Mouse (Mus musculus): Measurements from ENCODE around the gene Ucma. TPM values are rescaled to one million over a fixed set of nuclear protein-coding genes. Genes with fewer than 3 reads are reported as not detected.

Ucma gene
- polyA plus RNA-seq, 1 experiment from 2014 or later, result not detected

DNA sequence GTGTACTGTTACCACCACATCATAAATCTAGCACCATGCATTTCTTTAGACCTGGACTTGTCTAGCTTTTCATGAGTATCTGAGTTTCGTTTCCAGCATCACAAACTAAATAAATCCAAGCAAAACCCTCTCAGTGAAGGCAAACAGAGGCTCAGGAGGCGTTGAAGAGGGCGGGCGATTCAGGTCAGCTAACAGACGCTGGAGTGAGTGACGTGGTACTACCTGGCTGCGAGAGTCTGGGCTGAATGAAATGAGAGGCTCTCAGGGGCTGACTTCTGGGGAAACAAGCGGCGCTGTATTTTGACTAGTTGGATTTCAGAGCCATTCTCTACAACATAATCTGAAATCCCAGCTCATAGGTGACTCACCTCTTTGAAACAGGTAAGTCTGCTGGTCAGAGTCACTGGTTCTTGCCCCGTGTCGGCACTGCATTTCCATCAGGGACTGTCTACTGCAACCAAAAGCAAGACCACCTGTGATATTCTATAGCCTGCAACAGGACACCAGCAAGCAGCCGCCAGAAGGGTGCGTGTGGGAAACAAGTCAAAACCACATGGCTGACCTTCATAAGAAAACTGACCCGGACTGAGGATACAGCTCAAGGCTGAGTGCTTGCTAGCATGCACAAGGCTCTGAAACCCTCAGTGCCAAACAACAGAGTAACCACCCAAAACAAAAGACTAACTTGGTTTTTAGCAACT, 47.9 kb downstream of the Ucma start:
- no peak overlapping the region for H3K9ac ChIP-seq (ENCODE audit: low read depth, low read length)
- no peaks in the 10 kb centered on the region for H3K9me3 ChIP-seq (replicated peaks; ENCODE audit: low read length)
- H3K4me3 ChIP-seq (replicated peaks; ENCODE audit: low read depth, low read length), result no peak overlapping the region
- no peaks in the 10 kb centered on the region for H3K4me1 ChIP-seq (replicated peaks; ENCODE audit: insufficient read depth, low read length)
- 71% methylated on average over 14 of the region's 14 CpGs for WGBS
- TF ChIP-seq CTCF (IDR thresholded peaks at IDR 0.05; ENCODE audit: low read depth), result no peak
- no peaks in the 10 kb centered on the region for H3K36me3 ChIP-seq (ENCODE audit: insufficient read depth, low read length)
- no peaks in the 10 kb centered on the region for H3K27me3 ChIP-seq (ENCODE audit: insufficient read depth, low read length)
- no peak overlapping the region for H3K4me2 ChIP-seq (ENCODE audit: low read length)
- no peak overlapping the region for H3K27ac ChIP-seq
- ATAC-seq (replicated peaks; ENCODE audit: low FRiP score, low read depth), result no peak
- DNase-seq (ENCODE audit: low spot score), result no peak

DNA sequence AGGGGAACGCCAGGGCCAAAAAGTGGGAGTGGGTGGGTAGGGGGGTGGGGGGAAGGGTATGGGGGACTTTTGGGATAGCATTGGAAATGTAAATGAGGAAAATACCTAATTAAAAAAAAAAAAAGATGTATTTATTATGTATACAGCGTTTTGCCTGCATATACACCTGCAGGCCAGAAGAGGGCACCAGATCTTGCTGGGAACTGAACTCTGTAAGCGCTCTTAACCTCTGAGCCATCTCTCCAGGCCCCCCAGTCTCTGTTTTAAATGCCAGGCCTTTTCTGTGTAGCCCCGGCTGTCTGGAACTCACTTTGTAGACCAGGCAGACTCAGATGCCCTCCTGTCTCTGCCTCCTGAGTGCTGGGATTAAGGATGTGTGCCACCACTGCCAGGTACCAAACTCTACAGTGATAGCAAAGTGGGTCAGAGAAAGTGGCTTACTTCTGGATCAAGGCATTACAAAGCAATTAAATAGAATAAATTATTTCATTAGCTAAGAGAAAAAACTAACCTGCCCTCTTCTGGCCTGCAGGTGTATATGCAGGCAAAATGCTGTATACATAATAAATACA, 49.3 kb downstream of the Ucma start:
- Histone ChIP-seq H3K9ac (ENCODE audit: low read depth, low read length) (no peak overlapping the region), H3K9me3 (replicated peaks; ENCODE audit: low read length) (no peaks in the 10 kb centered on the region), H3K4me2 (ENCODE audit: low read length) (no peak overlapping the region), H3K4me3 (replicated peaks; ENCODE audit: low read depth, low read length) (no peak overlapping the region), H3K27ac (no peak overlapping the region), H3K27me3 (ENCODE audit: insufficient read depth, low read length) (no peaks in the 10 kb centered on the region), H3K4me1 (replicated peaks; ENCODE audit: insufficient read depth, low read length) (no peaks in the 10 kb centered on the region), H3K36me3 (ENCODE audit: insufficient read depth, low read length) (no peaks in the 10 kb centered on the region)
- ATAC-seq (replicated peaks; ENCODE audit: low FRiP score, low read depth) (no peak), DNase-seq (ENCODE audit: low spot score) (no peak)
- peak; percentile 25 for TF ChIP-seq CTCF (IDR thresholded peaks at IDR 0.05; ENCODE audit: low read depth)
- WGBS, result 58% methylated on average over 3 of the region's 4 CpGs

DNA sequence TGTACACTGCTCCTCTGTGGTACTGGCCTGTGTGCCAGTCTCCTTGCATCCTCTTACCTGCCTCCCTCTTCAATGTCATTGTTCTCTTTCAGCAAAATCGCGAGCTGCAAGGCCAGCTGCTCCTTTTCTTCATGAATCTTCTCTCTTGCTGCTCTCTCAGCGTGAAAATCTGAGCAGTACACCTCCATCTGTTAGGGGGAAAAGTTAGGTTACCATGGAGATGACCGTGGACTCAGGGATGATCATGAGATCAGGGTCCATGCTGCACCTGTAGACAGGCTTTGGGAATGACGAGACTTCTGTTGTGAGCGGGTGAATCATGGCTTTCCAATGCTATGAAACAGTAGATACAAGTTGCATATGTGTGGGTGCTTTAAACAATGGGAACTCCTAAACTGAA, 51.1 kb downstream of the Ucma start:
- Histone ChIP-seq H3K4me1 (replicated peaks; ENCODE audit: insufficient read depth, low read length) (no peaks in the 10 kb centered on the region), H3K4me3 (replicated peaks; ENCODE audit: low read depth, low read length) (no peak overlapping the region), H3K9ac (ENCODE audit: low read depth, low read length) (no peak overlapping the region), H3K9me3 (replicated peaks; ENCODE audit: low read length) (no peaks in the 10 kb centered on the region), H3K27me3 (ENCODE audit: insufficient read depth, low read length) (no peaks in the 10 kb centered on the region), H3K4me2 (ENCODE audit: low read length) (no peak overlapping the region), H3K27ac (no peak overlapping the region), H3K36me3 (ENCODE audit: insufficient read depth, low read length) (no peaks in the 10 kb centered on the region)
- 69% methylated on average over 6 of the region's 6 CpGs for WGBS
- DNase-seq (ENCODE audit: low spot score), result no peak
- TF ChIP-seq CTCF (IDR thresholded peaks at IDR 0.05; ENCODE audit: low read depth), result no peak
- ATAC-seq (replicated peaks; ENCODE audit: low FRiP score, low read depth), result no peak

DNA sequence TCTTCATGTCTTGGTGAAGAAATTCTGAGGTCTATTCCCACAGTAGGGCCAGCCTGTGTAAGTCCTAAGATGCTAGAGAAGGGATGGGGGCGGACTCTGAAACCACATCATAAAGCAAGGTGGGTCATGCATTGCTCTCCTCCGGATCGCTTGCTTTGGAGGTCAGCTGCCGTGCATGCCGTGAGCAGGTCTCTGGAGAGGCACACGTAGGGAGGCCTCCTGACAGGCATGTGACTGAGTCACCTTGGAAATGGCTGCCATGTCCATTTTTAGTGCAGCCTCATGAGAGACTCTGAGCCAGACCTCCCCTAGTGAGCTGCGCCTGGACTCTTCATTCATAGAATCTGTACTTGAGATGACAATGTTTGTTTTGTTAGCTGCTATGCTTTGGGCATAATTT, 52.1 kb downstream of the Ucma start:
- no peak for ATAC-seq (replicated peaks; ENCODE audit: low FRiP score, low read depth)
- Histone ChIP-seq H3K9me3 (replicated peaks; ENCODE audit: low read length) (no peaks in the 10 kb centered on the region), H3K4me2 (ENCODE audit: low read length) (no peak overlapping the region), H3K27ac (no peak overlapping the region), H3K36me3 (ENCODE audit: insufficient read depth, low read length) (no peaks in the 10 kb centered on the region), H3K27me3 (ENCODE audit: insufficient read depth, low read length) (no peaks in the 10 kb centered on the region), H3K4me1 (replicated peaks; ENCODE audit: insufficient read depth, low read length) (no peaks in the 10 kb centered on the region), H3K4me3 (replicated peaks; ENCODE audit: low read depth, low read length) (no peak overlapping the region), H3K9ac (ENCODE audit: low read depth, low read length) (no peak overlapping the region)
- DNase-seq (ENCODE audit: low spot score), result no peak
- WGBS, result 64% methylated on average over 7 of the region's 7 CpGs
- no peak for TF ChIP-seq CTCF (IDR thresholded peaks at IDR 0.05; ENCODE audit: low read depth)

DNA sequence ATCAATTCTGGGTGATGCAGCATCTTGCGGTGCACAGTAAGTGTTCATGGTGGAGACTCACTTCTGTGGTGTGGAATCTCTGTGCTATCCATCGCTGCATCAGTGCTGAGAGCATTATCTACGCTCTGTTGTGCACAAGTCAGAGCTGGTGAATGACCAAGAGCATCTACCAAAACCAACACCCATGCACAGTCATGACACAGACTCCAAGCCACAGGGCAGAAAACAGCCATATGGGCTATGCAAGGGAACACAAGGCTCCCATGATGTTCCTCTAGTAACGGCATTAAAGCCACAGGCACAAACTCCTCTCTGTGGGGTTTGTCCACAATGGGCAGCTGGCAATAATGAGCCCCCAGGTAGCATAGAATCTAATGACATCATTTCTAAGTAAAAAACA, 53.9 kb downstream of the Ucma start:
- Histone ChIP-seq H3K9me3 (replicated peaks; ENCODE audit: low read length) (no peaks in the 10 kb centered on the region), H3K27me3 (ENCODE audit: insufficient read depth, low read length) (no peaks in the 10 kb centered on the region), H3K27ac (no peak overlapping the region), H3K36me3 (ENCODE audit: insufficient read depth, low read length) (no peaks in the 10 kb centered on the region), H3K9ac (ENCODE audit: low read depth, low read length) (no peak overlapping the region), H3K4me2 (ENCODE audit: low read length) (no peak overlapping the region), H3K4me1 (replicated peaks; ENCODE audit: insufficient read depth, low read length) (no peaks in the 10 kb centered on the region), H3K4me3 (replicated peaks; ENCODE audit: low read depth, low read length) (no peak overlapping the region)
- 94% methylated on average over 4 of the region's 4 CpGs for WGBS
- DNase-seq (ENCODE audit: low spot score) (no peak), ATAC-seq (replicated peaks; ENCODE audit: low FRiP score, low read depth) (no peak)
- no peak for TF ChIP-seq CTCF (IDR thresholded peaks at IDR 0.05; ENCODE audit: low read depth)

DNA sequence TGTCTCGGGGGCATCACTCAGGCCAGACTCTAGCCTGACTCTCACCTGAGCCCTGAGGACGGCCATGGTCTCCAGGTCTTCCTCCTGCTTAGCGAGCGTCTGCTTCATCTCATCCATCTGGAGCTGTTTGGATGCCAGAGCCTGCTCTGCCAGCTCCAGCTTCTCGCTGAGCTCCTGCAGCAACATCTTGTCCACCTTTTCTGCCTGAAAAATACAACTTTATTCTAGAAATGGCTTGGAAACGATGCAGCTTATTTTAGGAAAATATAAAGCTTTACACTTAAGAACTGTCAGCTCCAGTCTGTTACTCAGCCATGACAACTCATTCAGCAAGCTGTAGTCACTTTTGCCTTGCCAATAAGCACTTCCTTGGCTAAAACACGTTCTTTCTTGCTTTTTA, 55.3 kb downstream of the Ucma start:
- no peak overlapping the region for H3K4me2 ChIP-seq (ENCODE audit: low read length)
- no peak for TF ChIP-seq CTCF (IDR thresholded peaks at IDR 0.05; ENCODE audit: low read depth)
- no peak overlapping the region for H3K27ac ChIP-seq
- no peak overlapping the region for H3K4me3 ChIP-seq (replicated peaks; ENCODE audit: low read depth, low read length)
- H3K4me1 ChIP-seq (replicated peaks; ENCODE audit: insufficient read depth, low read length), result no peaks in the 10 kb centered on the region
- no peaks in the 10 kb centered on the region for H3K36me3 ChIP-seq (ENCODE audit: insufficient read depth, low read length)
- H3K9me3 ChIP-seq (replicated peaks; ENCODE audit: low read length), result no peaks in the 10 kb centered on the region
- no peak overlapping the region for H3K9ac ChIP-seq (ENCODE audit: low read depth, low read length)
- WGBS, result 84% methylated on average over 7 of the region's 7 CpGs
- no peak for ATAC-seq (replicated peaks; ENCODE audit: low FRiP score, low read depth)
- H3K27me3 ChIP-seq (ENCODE audit: insufficient read depth, low read length), result no peaks in the 10 kb centered on the region
- no peak for DNase-seq (ENCODE audit: low spot score)

Measured in kidney, postnatal 0 days (tissue).